Mouse (Mus musculus) erythroblast, embryonic 14.5 days (primary cell): ENCODE measurements around the gene Napsa.

Experiments used
- GATA1 ChIP-seq: IDR thresholded peaks from 2 replicates; pipeline ENCODE4 v1.6.1; 2012; ENCODE audit warnings: low read length, inconsistent platforms, mixed read lengths
- TAL1 ChIP-seq: IDR thresholded peaks from 3 replicates; pipeline ENCODE4 v1.6.1; 2012; ENCODE audit warnings: low read length, inconsistent platforms, mixed read lengths

- TF ChIP-seq TAL1 (no peak), GATA1 (no peak)
Measured at GRCm38 (mm10) chr7:44624543-44624826, 52.3 kb downstream of the Napsa start.
